Mouse (Mus musculus) urinary bladder, postnatal 14 days (tissue): ENCODE measurements around the gene Cnn3.

Experiments used
- DNase-seq: peaks from one replicate; pipeline ENCODE4 v3.0.0; 2021; ENCODE audit warnings: low spot score

Cnn3 gene

GRCm38 (mm10) chr3:121418251-121418601, 8.1 kb upstream of the Cnn3 start:
- no peak for DNase-seq

GRCm38 (mm10) chr3:121418850-121419435, 7.4 kb upstream of the Cnn3 start:
- DNase-seq: no peak

- DNase-seq: no peak
These were observed 3.9 kb upstream of the Cnn3 start for GRCm38 (mm10) chr3:121422405-121422804.

GRCm38 (mm10) chr3:121426621-121427519, 573 bp downstream of the Cnn3 start:
- DNase-seq: peak; percentile 80

DNA sequence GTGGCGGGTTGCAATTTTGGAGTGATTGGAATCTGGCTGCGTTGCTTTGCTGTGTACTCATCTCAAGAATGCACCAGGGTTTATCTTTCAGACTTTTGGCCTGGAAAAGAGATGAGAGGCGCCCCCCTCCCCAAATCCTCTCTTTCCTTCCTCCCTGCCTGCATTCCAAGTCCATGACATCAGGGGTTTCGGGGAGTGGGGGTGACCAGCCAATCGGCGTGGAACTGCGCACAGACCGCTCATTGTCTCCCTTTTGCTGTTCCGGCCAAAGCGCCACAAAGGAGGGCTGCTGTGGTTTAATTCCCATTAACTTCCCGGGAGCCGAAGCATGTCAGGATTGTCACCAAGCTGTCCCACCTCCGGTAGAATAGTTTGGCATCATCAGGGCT, 1.2 kb downstream of the Cnn3 start:
- peak; percentile 68 for DNase-seq

GRCm38 (mm10) chr3:121428230-121428629, 1.9 kb downstream of the Cnn3 start:
- DNase-seq: peak; percentile 27

- no peak for DNase-seq
These were observed 2.5 kb downstream of the Cnn3 start for GRCm38 (mm10) chr3:121428696-121429259.

DNA sequence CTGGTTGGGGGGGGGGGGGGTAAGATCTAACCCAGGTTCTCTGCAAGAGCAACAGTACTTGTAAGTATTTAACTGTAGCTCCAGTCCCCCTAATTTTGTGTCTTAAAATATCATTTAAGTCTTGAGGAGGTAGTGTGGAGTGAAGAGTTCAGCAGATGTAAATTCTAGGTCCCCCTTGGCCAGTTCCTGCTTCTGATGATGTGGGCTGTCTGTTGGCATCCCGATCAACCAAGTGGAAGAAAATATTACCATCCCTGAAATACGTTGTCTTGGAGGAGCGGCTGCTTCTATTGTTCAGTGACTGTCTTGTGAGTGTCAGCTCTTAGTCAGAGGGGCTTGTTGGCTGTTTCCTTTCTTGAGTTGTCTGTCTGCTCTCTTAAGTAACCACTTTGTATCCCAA, 3.2 kb downstream of the Cnn3 start:
- DNase-seq: no peak

DNA sequence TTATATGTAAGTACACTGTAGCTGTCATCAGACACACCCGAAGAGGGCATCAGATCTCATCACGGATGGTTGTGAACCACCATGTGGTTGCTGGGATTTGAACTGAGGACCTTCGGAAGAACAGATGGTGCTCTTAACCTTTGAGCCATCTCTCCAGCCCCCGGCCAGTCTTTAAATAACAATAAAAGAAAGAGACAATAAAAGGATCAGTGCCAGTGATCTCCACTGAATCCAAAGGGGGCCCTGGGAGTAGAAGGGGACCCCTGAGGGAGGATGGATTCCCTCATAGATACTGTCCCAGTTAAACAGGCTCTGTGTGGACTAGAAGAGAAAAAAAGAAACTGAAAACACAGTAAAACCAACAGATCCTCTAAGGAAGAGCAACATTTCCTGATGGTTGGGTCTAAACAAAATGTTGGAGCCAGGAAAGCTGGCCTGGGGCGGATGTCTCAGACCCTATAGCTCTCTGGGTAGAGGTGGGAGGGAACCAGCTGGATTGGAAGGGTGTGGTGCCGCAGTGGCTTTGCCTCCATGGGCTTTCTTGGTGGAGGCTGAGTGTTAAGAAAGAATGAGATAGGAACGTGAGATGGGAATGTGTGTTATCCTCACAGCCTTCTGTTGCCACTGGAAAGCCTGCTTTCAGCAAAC, 4.1 kb downstream of the Cnn3 start:
- no peak for DNase-seq

DNA sequence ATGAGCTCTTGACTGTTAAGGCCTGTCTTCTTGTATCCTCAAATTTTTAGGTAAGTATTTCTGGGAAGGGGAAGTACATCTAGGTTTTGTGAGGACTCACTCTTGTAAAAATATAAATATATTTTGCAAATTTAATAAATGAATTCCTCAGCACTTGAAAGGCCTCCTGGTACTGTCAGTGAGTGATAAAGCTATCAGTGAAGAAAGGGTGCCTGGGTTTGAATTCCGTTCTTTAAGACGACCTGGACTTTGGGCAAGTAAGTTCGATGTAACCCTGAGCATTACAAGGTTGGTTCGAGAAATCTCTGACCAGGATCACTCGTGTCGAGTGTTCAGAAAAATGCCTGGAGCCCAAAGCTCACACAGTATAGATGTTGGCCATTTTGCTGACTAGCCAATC, 7.1 kb downstream of the Cnn3 start:
- no peak for DNase-seq

DNA sequence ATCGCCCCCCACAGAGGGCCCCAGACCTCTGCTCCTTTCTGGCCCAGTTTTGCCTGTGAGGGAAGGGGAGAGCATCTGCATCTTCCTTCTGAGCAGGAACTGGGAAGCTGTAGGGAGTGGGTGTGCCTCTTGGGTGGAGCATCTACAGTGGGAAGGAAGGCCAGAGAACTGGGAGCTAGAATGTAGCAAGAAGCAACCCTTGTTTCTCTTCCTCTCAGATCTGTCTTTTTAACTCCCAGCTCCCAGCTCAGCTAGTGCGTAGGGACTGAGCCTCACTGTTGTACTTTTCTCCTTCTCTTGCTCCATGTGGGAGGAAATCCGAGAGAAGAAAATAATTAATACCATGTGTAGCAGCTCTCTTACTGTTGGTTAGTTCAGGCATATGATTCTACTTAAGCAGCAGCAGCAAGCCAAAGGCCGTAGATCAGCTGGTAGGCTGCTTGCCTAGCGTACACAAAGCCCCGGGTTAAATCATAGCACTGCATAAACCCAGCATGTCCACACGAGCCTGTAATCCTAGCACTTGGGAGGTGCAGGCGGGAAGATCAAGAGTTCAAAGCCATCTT, 7.8 kb downstream of the Cnn3 start:
- peak; percentile 22 for DNase-seq

DNA sequence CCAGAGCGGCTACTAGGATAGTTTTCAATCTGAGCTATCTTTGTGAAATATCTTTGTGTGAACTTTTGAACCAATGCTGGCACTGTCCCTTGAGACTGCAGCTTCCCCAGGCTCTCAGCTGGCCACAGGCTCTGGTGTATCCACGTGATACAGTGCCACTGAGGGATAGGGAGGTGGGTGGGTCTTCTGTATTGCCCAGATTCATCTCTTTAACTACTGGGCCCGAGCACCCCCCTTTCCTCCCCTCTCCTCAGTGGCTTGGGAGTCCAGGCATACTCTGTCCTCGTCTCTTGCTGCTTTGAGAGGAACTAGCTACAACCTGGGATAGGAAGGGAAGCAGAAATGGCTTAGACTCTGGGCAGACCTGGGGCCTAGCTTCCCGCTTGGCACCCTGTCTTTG, 9.0 kb downstream of the Cnn3 start:
- DNase-seq: no peak

GRCm38 (mm10) chr3:121437070-121437469, 10.8 kb downstream of the Cnn3 start:
- no peak for DNase-seq

- no peak for DNase-seq
These were observed 11.7 kb downstream of the Cnn3 start for GRCm38 (mm10) chr3:121437996-121438395.

DNA sequence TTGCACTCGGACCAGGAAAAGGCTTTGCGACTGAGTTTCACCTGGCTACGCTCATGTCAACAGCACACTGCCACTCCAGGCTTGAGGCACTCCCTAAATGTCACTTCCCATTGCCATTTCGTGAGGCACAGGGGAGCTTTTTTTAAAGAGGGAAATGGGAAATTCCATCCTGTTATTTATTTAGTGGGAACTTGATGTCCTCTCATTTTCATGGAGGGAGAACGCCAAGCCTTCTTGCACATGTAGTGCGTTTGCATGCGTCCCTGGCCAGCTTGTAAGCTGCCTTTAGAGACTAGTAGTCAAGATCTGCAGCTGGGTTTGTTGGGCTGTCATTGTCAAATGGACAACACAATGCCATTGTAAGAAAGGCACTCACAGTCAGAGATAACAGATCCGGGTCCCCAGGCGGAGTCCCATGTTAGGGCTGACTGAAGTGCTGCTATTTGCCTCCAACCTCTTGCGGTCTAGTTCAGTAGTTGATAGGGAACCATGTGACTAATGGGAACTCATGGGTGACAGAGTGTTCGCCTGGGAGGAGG, 13.4 kb downstream of the Cnn3 start:
- no peak for DNase-seq

DNA sequence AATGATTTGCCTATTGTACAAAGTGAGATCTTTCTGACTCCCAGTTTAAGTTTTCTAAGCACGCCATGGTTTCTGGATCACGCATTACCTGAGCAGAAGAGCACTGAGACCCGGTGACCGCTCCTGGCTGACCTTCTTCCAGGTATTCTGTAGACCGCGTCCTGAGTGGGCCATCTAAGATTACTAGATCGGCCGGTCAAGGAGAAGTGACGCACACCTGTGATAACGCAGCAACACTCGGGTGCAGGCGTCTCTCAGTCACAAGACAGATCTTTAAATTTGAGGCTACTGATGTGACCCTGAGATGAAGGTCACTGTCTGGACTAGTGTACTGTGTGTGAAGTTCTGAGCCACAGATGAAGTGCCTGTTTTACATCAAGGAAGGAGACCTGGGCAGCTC, 15.2 kb downstream of the Cnn3 start:
- DNase-seq: no peak

- no peak for DNase-seq
These were observed 16.0 kb downstream of the Cnn3 start for GRCm38 (mm10) chr3:121442288-121442687.

- DNase-seq: no peak
These were observed 17.6 kb downstream of the Cnn3 start for GRCm38 (mm10) chr3:121443861-121444271.

DNA sequence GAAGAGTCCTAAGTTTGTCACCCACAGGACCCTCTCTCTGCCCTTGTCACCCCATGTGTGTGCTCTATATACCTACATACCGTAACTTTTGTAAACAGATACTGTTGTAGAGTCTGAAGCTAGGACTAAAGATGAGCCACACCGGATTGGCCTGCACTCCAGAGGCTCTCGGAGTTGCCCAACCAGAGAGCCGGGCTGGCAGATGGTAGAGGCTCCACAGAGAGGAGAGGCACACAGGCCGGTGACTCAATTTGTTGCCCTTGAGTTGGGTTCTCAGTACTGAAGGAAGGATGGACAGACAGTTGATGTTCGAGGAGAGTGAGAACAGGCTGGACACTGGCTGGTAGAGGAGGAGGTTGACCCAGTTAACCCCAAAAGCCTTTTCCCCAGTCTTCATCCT, 18.1 kb downstream of the Cnn3 start:
- DNase-seq: no peak

DNA sequence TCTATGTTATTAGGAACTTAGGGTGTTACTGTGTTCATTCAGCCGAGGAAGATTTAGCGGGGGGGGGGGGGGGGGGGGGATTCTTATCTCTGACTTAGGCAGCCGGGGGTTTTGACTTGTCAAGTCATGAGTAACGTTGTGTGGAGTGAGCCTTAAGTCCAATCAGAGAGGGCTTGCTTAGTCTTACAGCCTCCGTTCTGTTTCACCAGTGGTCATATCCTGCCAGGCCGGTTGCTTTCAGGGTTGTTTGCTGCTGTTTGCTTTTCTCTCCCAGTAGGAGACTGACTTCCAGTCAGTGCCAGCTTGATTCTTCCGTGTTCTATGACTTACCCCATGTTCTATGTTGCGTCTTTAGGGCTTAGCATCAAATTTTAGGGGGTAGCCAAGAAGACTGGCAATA, 20.2 kb downstream of the Cnn3 start:
- peak; percentile 56 for DNase-seq

GRCm38 (mm10) chr3:121448029-121448468, 21.8 kb downstream of the Cnn3 start:
- no peak for DNase-seq

GRCm38 (mm10) chr3:121448606-121449005, 22.3 kb downstream of the Cnn3 start:
- peak; percentile 57 for DNase-seq
